Mouse (Mus musculus): Measurements from ENCODE around the gene Klhdc1. TPM values are rescaled to one million over a fixed set of nuclear protein-coding genes. Genes with fewer than 3 reads are reported as not detected.

The Klhdc1 gene
- polyA plus RNA-seq, 1 experiment = not detected

DNA sequence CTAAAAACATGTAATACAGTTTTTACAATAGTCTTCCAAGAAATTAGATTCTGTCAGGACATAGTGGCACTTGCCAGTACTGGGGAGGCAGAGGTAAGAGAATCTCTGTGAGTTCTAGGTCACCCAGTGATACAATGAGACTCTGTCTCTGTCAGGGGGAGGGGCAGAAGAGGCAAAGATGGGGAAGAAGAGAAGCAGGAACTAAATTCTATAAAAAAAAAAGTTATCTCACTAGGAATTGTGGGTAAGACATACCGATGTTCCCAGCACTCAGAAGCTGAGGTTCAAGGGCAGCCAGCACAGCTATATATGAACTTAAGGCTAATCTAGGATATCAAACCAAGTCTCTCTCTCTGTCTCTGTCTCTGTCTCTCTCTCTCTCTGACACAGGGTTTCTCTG is 91.2 kb downstream of the Klhdc1 start:
- Histone ChIP-seq H3K4me1 (ENCODE audit: control insufficient read depth, insufficient read depth, low read length) (no peaks in the 10 kb centered on the region), H3K4me3 (ENCODE audit: insufficient read depth, low read depth, low read length) (no peak overlapping the region), H3K27ac (ENCODE audit: insufficient read depth, low read depth, low read length) (no peak overlapping the region)
- TF ChIP-seq POLR2A (IDR thresholded peaks at IDR 0.05; ENCODE audit: insufficient read depth, low read depth, low read length) (no peak), CTCF (IDR thresholded peaks at IDR 0.05; ENCODE audit: insufficient read depth, low read depth, low read length) (no peak)
- WGBS = 91% methylated on average over 1 of the region's 1 CpGs

DNA sequence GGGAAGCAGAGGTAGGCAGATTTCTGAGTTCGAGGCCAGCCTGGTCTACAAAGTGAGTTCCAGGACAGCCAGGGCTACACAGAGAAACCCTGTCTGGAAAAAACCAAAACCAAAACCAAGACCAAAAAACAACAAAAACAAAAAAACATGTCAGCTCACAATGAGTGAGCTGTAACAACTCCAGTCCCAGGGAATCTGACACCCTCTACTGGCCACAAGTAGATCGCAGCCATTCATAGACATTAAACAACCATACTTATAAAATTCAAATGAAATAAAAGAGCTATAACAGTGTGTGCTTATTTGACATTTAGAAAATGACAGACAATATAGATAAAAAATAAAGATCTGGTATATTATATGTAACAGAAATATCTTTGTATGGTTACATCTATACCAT is 92.6 kb downstream of the Klhdc1 start:
- 83% methylated on average over 2 of the region's 2 CpGs for WGBS
- H3K27ac ChIP-seq (ENCODE audit: insufficient read depth, low read depth, low read length) = no peak overlapping the region
- no peaks in the 10 kb centered on the region for H3K4me1 ChIP-seq (ENCODE audit: control insufficient read depth, insufficient read depth, low read length)
- no peak overlapping the region for H3K4me3 ChIP-seq (ENCODE audit: insufficient read depth, low read depth, low read length)
- no peak for TF ChIP-seq CTCF (IDR thresholded peaks at IDR 0.05; ENCODE audit: insufficient read depth, low read depth, low read length)
- no peak for TF ChIP-seq POLR2A (IDR thresholded peaks at IDR 0.05; ENCODE audit: insufficient read depth, low read depth, low read length)

Other genes starting within 250 kb of the Klhdc1 start
- gene Rps29, start 82.0 kb upstream of the Klhdc1 start, polyA plus RNA-seq (2012; ENCODE audit: insufficient read depth, insufficient read length, low replicate concordance, missing spikeins) = not detected in 2 replicates
- not detected in 2 replicates for gene Lrr1, start 72.4 kb upstream of the Klhdc1 start, polyA plus RNA-seq (2012; ENCODE audit: insufficient read depth, insufficient read length, low replicate concordance, missing spikeins)
- gene Rpl36al, start 57.1 kb upstream of the Klhdc1 start, polyA plus RNA-seq (2012; ENCODE audit: insufficient read depth, insufficient read length, low replicate concordance, missing spikeins) = not detected in 2 replicates
- not detected in 2 replicates for gene Mgat2, start 57.0 kb upstream of the Klhdc1 start, polyA plus RNA-seq (2012; ENCODE audit: insufficient read depth, insufficient read length, low replicate concordance, missing spikeins)
- not detected in 2 replicates for gene Gm49383, start 44.1 kb upstream of the Klhdc1 start, polyA plus RNA-seq (2012; ENCODE audit: insufficient read depth, insufficient read length, low replicate concordance, missing spikeins)
- not detected in 2 replicates for gene Dnaaf2, start 42.7 kb upstream of the Klhdc1 start, polyA plus RNA-seq (2012; ENCODE audit: insufficient read depth, insufficient read length, low replicate concordance, missing spikeins)
- gene Gm49384, start 36.9 kb upstream of the Klhdc1 start, polyA plus RNA-seq (2012; ENCODE audit: insufficient read depth, insufficient read length, low replicate concordance, missing spikeins) = not detected in 2 replicates
- not detected in 2 replicates for gene Pole2, start 13.0 kb upstream of the Klhdc1 start, polyA plus RNA-seq (2012; ENCODE audit: insufficient read depth, insufficient read length, low replicate concordance, missing spikeins)
- gene Klhdc2, start 55.5 kb downstream of the Klhdc1 start, polyA plus RNA-seq (2012; ENCODE audit: insufficient read depth, insufficient read length, low replicate concordance, missing spikeins) = not detected in 2 replicates
- gene Nemf, start 116.0 kb downstream of the Klhdc1 start, polyA plus RNA-seq (2012; ENCODE audit: insufficient read depth, insufficient read length, low replicate concordance, missing spikeins) = not detected in 2 replicates
- 607 TPM in 1 of 2 replicates, not detected in the other for gene Arf6, start 131.0 kb downstream of the Klhdc1 start, polyA plus RNA-seq (2012; ENCODE audit: insufficient read depth, insufficient read length, low replicate concordance, missing spikeins)
- gene Gm9887, start 131.3 kb downstream of the Klhdc1 start, polyA plus RNA-seq (2012; ENCODE audit: insufficient read depth, insufficient read length, low replicate concordance, missing spikeins) = not detected in 2 replicates

Measured in olfactory bulb, adult 2 months (tissue).